Mouse (Mus musculus): ENCODE results near the gene Nfkbil1.
A peak's percentile ranks its signal among the peaks of the same experiment; 100 is the strongest.

Gene Nfkbil1

GRCm38 (mm10) chr17:35254241-35255098, 18.9 kb upstream of the Nfkbil1 start:
- peak in 1 of 2 experiments; percentile 59 for DNase-seq (ENCODE audit: low spot score in 2 of 2)

- DNase-seq (ENCODE audit: low spot score in 2 of 2) = no peak
Observed at GRCm38 (mm10) chr17:35253293-35254093, 17.9 kb upstream of the Nfkbil1 start.

GRCm38 (mm10) chr17:35252619-35253292, 17.2 kb upstream of the Nfkbil1 start:
- DNase-seq (ENCODE audit: low spot score in 2 of 2) = no peak

GRCm38 (mm10) chr17:35251981-35252380, 16.4 kb upstream of the Nfkbil1 start:
- DNase-seq (ENCODE audit: low spot score in 2 of 2) = no peak

GRCm38 (mm10) chr17:35251162-35251719, 15.6 kb upstream of the Nfkbil1 start:
- DNase-seq (ENCODE audit: low spot score in 2 of 2) = no peak

GRCm38 (mm10) chr17:35250348-35251120, 14.9 kb upstream of the Nfkbil1 start:
- no peak for DNase-seq (ENCODE audit: low spot score in 2 of 2)

- DNase-seq (ENCODE audit: low spot score in 2 of 2) = no peak
Observed at GRCm38 (mm10) chr17:35249451-35250197, 14.0 kb upstream of the Nfkbil1 start.

- no peak for DNase-seq (ENCODE audit: low spot score in 2 of 2)
Observed at GRCm38 (mm10) chr17:35248986-35249385, 13.4 kb upstream of the Nfkbil1 start.

GRCm38 (mm10) chr17:35247144-35247543, 11.6 kb upstream of the Nfkbil1 start:
- no peak for DNase-seq (ENCODE audit: low spot score in 2 of 2)

- DNase-seq (ENCODE audit: low spot score in 2 of 2) = no peak
Observed at GRCm38 (mm10) chr17:35245731-35246623, 10.4 kb upstream of the Nfkbil1 start.

- DNase-seq (ENCODE audit: low spot score in 2 of 2) = no peak
Observed at GRCm38 (mm10) chr17:35244999-35245398, 9.4 kb upstream of the Nfkbil1 start.

GRCm38 (mm10) chr17:35243086-35243485, 7.5 kb upstream of the Nfkbil1 start:
- DNase-seq (ENCODE audit: low spot score in 2 of 2) = peak in 1 of 2 experiments; percentile 64

- DNase-seq (ENCODE audit: low spot score in 2 of 2) = peak in 1 of 2 experiments; percentile 68
Observed at GRCm38 (mm10) chr17:35242015-35242941, 6.7 kb upstream of the Nfkbil1 start.

- peak; percentile 95 to 97 for DNase-seq (ENCODE audit: low spot score in 2 of 2)
Observed at GRCm38 (mm10) chr17:35241305-35242014, 5.9 kb upstream of the Nfkbil1 start, which contains the start of gene Ddx39b. Gene Ddx39b, plus strand, starts transcription at chr17:35241746.

GRCm38 (mm10) chr17:35240384-35241304, 5.1 kb upstream of the Nfkbil1 start:
- DNase-seq (ENCODE audit: low spot score in 2 of 2) = no peak

GRCm38 (mm10) chr17:35239700-35240099, 4.1 kb upstream of the Nfkbil1 start:
- DNase-seq (ENCODE audit: low spot score in 2 of 2) = no peak

Data from left cerebral cortex, adult 9 months (tissue).